Mouse (Mus musculus) E14TG2a.4 (cell line): Measurements from ENCODE around the gene Spata13.

ENCODE experiments used
- CTCF ChIP-seq: conservative IDR thresholded peaks from 2 replicates; pipeline ENCODE4 v1.5.1; 2014; ENCODE audit warnings: low read length
- NANOG ChIP-seq: IDR thresholded peaks from 2 replicates; pipeline ENCODE4 v1.6.1; 2014; ENCODE audit warnings: borderline replicate concordance, low read length, mixed read lengths
- POU5F1 ChIP-seq: IDR thresholded peaks from 2 replicates; pipeline ENCODE4 v1.6.1; 2014; ENCODE audit warnings: low read length, borderline replicate concordance

DNA sequence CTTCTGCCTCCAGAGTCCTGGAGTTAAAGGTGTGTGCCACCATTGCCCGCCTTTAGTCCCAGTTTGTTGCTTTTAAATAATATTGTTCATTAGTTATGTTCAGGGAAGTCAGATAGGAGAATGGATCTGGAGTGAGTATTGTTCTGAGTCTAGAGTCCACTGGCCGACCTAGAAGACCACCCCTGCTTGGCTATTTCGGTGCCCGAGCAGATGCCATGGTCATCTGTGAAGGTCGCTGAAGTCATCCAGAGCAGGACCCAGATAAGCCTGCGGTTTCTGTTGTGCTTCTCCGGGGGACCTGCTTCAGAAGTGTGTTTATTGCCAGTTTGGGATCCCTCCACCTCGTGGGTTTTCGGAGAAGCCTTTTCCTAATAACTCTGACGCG is 22.9 kb downstream of the Spata13 start:
- no peak for TF ChIP-seq CTCF
- TF ChIP-seq NANOG: no peak
- no peak for TF ChIP-seq POU5F1
